Mouse (Mus musculus): ENCODE results near the gene 5031410I06Rik. TPM values are rescaled to one million over a fixed set of nuclear protein-coding genes. Genes with fewer than 3 reads are reported as not detected.

The 5031410I06Rik gene
- not detected for polyA plus RNA-seq (2014; fragmentation: Illumina TruSeq; extraction: RNeasy Lipid Tissue Mini Kit (QIAGEN cat#74804); ENCODE audit: low read depth, low replicate concordance)

GRCm38 (mm10) chr5:26105262-26105661 lies at the start of gene 5031410I06Rik:
Gene 5031410I06Rik, minus strand, starts transcription at chr5:26105362.

GRCm38 (mm10) chr5:26121321-26121720 lies 16.2 kb upstream of the 5031410I06Rik start, which contains the start of gene Gm10220:
Gene Gm10220, minus strand, starts transcription at chr5:26121421.

GRCm38 (mm10) chr5:26089191-26089590 lies 16.0 kb downstream of the 5031410I06Rik start, which contains the start of gene Gm10471:
Gene Gm10471, minus strand, starts transcription at chr5:26089291.

GRCm38 (mm10) chr5:26058481-26058880 lies 46.7 kb downstream of the 5031410I06Rik start, which contains the start of gene Gm7347:
Gene Gm7347, minus strand, starts transcription at chr5:26058581.

Other genes with a start within 250 kb of the 5031410I06Rik start
- gene Gm21663, start 163.0 kb downstream of the 5031410I06Rik start, polyA plus RNA-seq (2014; fragmentation: Illumina TruSeq; extraction: RNeasy Lipid Tissue Mini Kit (QIAGEN cat#74804); ENCODE audit: low read depth, low replicate concordance) = not detected
- not detected for gene Gm21671, start 150.9 kb downstream of the 5031410I06Rik start, polyA plus RNA-seq (2014; fragmentation: Illumina TruSeq; extraction: RNeasy Lipid Tissue Mini Kit (QIAGEN cat#74804); ENCODE audit: low read depth, low replicate concordance)
- gene Gm21680, start 132.7 kb downstream of the 5031410I06Rik start, polyA plus RNA-seq (2014; fragmentation: Illumina TruSeq; extraction: RNeasy Lipid Tissue Mini Kit (QIAGEN cat#74804); ENCODE audit: low read depth, low replicate concordance) = not detected
- not detected for gene Gm21698, start 116.7 kb downstream of the 5031410I06Rik start, polyA plus RNA-seq (2014; fragmentation: Illumina TruSeq; extraction: RNeasy Lipid Tissue Mini Kit (QIAGEN cat#74804); ENCODE audit: low read depth, low replicate concordance)
- gene Gm1979, start 100.6 kb downstream of the 5031410I06Rik start, polyA plus RNA-seq (2014; fragmentation: Illumina TruSeq; extraction: RNeasy Lipid Tissue Mini Kit (QIAGEN cat#74804); ENCODE audit: low read depth, low replicate concordance) = not detected
- gene Gm5862, start 82.4 kb downstream of the 5031410I06Rik start, polyA plus RNA-seq (2014; fragmentation: Illumina TruSeq; extraction: RNeasy Lipid Tissue Mini Kit (QIAGEN cat#74804); ENCODE audit: low read depth, low replicate concordance) = not detected
- not detected for gene Speer4a, start 65.8 kb downstream of the 5031410I06Rik start, polyA plus RNA-seq (2014; fragmentation: Illumina TruSeq; extraction: RNeasy Lipid Tissue Mini Kit (QIAGEN cat#74804); ENCODE audit: low read depth, low replicate concordance)
- not detected for gene Gm7347, start 46.8 kb downstream of the 5031410I06Rik start, polyA plus RNA-seq (2014; fragmentation: Illumina TruSeq; extraction: RNeasy Lipid Tissue Mini Kit (QIAGEN cat#74804); ENCODE audit: low read depth, low replicate concordance)
- gene Gm10471, start 16.1 kb downstream of the 5031410I06Rik start, polyA plus RNA-seq (2014; fragmentation: Illumina TruSeq; extraction: RNeasy Lipid Tissue Mini Kit (QIAGEN cat#74804); ENCODE audit: low read depth, low replicate concordance) = not detected
- gene Gm10220, start 16.1 kb upstream of the 5031410I06Rik start, polyA plus RNA-seq (2014; fragmentation: Illumina TruSeq; extraction: RNeasy Lipid Tissue Mini Kit (QIAGEN cat#74804); ENCODE audit: low read depth, low replicate concordance) = not detected
- gene Gm7361, start 152.3 kb upstream of the 5031410I06Rik start, polyA plus RNA-seq (2014; fragmentation: Illumina TruSeq; extraction: RNeasy Lipid Tissue Mini Kit (QIAGEN cat#74804); ENCODE audit: low read depth, low replicate concordance) = not detected